Mouse (Mus musculus) gastrocnemius, adult 2 months (tissue): ENCODE data around the gene Ctnna2. TPM values are rescaled to one million over a fixed set of nuclear protein-coding genes. Genes with fewer than 3 reads are reported as not detected.

Experiments used
- DNase-seq: peaks from one replicate; pipeline ENCODE4 v3.0.0; 2022
- H3K27ac ChIP-seq: fragments of 200-600 bp; 2 replicates; pipeline ENCODE4 v1.8.1; 2022; ENCODE audit warnings: mild to moderate bottlenecking
- H3K4me3 ChIP-seq: fragments of 200-600 bp; 2 replicates; pipeline ENCODE4 v1.8.1; 2022; ENCODE audit warnings: mild to moderate bottlenecking, moderate library complexity
- CTCF ChIP-seq: fragments of 200-600 bp; IDR thresholded peaks from 2 replicates; pipeline ENCODE4 v1.8.1; 2022; ENCODE audit warnings: antibody characterized with exemption, mild to moderate bottlenecking, moderate library complexity
- intact Hi-C: fragments of 180-260 bp; cut with DNase I; formaldehyde crosslinking; loops from one replicate; pipeline ENCODE4 v1.15.1; 2025
- total RNA-seq, 2 experiments: library from RNA; stranded (reverse); gene quantifications; 2 replicates each; pipeline ENCODE4 v1.2.3; 2021

Ctnna2 gene
- total RNA-seq, 2 experiments from 2014 or later = not detected

DNA sequence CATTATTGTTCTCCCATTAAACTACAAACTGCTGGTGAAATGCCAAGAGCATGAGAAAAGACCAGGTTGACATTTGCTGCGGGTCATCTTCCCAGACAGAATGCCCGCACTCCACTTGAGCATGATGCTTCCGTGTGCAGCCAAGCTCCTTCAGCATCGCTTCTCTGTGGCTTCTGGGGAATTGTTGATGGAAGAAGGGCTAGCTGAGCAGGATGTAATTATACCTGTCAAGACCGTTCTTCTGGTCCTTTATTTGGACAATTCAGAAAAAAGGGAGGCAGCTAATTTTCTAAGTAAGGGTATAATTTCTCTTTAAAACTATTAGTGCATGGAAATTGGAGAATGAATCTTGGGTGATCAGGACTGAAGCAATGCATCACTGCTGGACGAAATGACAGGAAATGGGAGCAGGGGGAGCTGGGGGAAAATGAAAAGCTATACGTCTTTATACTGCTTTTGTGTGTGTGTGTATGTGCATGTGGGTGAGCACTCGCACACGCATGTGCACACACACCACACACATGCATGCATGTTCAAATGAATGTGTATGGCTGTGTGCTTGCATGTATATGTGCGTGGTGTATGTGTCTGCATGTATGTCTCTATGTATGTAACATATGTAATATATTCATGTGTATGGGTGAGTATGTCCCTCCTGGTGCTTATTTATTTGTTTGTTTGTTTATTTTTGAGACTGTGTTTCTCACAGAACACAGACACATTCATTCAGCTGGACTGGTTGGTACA lies 211.0 kb downstream of the Ctnna2 start:
- intact Hi-C loops = no loop called here
- Histone ChIP-seq H3K4me3 (no peak overlapping the region), H3K27ac (no peak overlapping the region)
- DNase-seq = no peak
- TF ChIP-seq CTCF = no peak

- TF ChIP-seq CTCF = no peak
- Histone ChIP-seq H3K4me3 (no peak overlapping the region), H3K27ac (no peak overlapping the region)
- no peak for DNase-seq
- intact Hi-C loops = no loop called here
These were observed 221.3 kb downstream of the Ctnna2 start for GRCm38 (mm10) chr6:77758164-77758563.

DNA sequence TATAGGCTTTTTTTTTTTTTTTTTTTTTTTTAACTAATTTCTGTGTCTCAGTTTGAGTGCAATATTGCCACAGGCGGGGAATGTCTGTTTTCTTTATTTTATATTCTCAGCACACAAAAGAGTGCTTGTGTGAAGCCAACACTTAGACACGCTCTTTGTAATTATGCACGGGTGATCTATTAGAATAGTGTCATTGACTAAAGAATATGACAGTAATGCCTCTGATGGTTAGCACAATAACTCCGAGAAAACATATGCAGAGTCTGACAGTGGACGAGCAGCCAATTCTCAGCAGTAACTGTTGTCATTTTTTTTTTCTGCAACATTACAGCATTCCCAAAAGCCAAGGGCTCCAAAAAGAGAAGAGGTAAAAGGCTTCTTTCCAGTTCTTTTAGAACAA lies 234.1 kb downstream of the Ctnna2 start:
- Histone ChIP-seq H3K27ac (no peak overlapping the region), H3K4me3 (no peak overlapping the region)
- intact Hi-C loops = no loop called here
- no peak for TF ChIP-seq CTCF
- DNase-seq = no peak

DNA sequence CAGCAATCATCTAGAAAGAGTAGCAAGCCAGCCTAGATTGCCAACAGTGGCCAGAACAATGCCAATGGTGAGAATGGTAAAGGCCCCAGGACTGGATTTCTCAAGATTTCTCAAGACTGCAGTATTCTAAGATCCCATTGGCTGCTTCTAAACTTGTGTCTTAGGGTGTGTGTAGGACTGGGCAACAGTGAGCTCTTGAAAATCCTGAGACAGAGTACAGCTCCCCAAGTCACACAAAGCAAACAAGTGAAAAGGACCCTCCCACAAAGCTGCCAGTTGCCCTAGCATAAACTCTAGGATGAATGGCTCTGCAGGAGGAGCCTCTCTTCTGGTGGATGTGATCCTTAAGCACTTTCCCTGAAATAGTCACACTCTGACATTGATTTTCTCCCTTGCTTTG lies 235.8 kb downstream of the Ctnna2 start:
- no peak for TF ChIP-seq CTCF
- Histone ChIP-seq H3K27ac (no peak overlapping the region), H3K4me3 (no peak overlapping the region)
- intact Hi-C loops = no loop called here
- no peak for DNase-seq

- Histone ChIP-seq H3K27ac (no peak overlapping the region), H3K4me3 (no peak overlapping the region)
- no peak for TF ChIP-seq CTCF
- DNase-seq = no peak
- intact Hi-C loops = no loop called here
These were observed 236.5 kb downstream of the Ctnna2 start for GRCm38 (mm10) chr6:77742988-77743387.

- no peak overlapping the region for H3K4me3 ChIP-seq
- intact Hi-C loops = no loop called here
- no peak overlapping the region for H3K27ac ChIP-seq
- TF ChIP-seq CTCF = no peak
- DNase-seq = no peak
These were observed 240.9 kb downstream of the Ctnna2 start for GRCm38 (mm10) chr6:77738640-77739039.

GRCm38 (mm10) chr6:77724952-77725299 lies 254.6 kb downstream of the Ctnna2 start:
- no peak overlapping the region for H3K4me3 ChIP-seq
- no peak for DNase-seq
- no peak overlapping the region for H3K27ac ChIP-seq
- intact Hi-C loops = no loop called here
- no peak for TF ChIP-seq CTCF

DNA sequence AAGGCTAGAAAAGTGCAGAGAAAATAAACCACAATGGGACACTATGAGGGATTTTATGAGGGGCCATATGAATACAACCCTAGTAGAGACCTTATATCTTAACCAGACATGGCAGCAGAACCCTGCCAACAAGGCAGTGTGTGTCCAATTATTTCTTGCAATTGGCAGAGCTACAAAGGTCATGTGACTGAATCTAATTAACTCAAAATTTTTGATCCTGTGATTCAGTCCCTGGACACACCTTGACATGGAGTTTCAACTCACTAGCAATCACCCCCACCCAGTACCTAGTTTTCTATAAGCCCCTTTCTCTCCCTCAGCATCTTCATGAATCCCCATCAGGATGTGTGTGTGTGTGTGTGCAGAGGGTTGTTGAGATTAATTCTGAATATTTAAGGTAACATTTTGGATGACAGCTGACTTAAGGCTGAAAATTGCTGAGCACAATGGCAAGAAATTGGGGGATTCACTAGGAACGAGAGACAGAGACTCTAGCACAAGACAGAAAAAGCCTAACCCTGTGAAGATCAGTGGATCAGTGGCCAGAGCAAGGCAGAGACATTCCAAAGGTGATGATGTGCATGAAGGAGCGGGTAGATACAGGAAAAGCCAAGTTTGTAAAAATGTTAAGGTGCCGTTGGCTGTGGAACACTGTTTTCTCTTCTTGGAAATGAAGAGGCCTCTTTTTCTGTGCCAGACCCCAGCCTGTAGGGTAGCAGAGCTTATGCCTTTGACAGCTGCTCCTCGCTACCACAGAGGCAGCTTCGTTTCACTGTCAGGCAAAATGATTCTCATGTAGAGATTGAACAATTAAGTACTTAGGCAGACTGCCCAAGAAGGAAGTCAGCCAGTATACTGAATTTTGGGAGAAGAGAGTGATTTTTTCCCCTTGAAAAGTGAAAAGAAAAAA lies 255.2 kb downstream of the Ctnna2 start:
- H3K27ac ChIP-seq = no peak overlapping the region
- no peak overlapping the region for H3K4me3 ChIP-seq
- intact Hi-C loops = no loop called here

DNA sequence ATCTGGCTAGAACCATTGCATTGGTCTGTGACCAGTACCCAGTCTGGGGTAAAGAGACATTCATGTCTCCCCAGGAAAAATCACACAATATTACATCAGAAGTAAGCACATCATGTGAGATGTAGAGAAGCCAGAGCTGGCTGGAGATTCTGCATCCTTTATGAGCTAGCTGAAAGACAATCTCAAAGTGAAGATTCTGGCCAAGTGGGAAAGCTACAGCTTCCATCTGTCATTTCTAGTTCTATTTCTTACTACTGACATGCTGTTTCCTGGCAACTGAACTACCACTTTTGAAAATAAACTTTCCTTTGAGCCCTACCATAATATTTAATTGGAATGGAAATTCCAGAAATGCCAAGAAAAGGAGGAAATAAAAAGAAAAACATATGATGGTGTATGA lies 285.4 kb downstream of the Ctnna2 start:
- intact Hi-C loops = no loop called here
- DNase-seq = no peak
- Histone ChIP-seq H3K4me3 (no peak overlapping the region), H3K27ac (no peak overlapping the region)
- TF ChIP-seq CTCF = no peak

More for the DNA sequence above, 255.2 kb downstream of the Ctnna2 start:
- TF ChIP-seq CTCF = no peak
- no peak for DNase-seq

GRCm38 (mm10) chr6:77687173-77687572 lies 292.3 kb downstream of the Ctnna2 start:
- H3K4me3 ChIP-seq = no peak overlapping the region
- no peak overlapping the region for H3K27ac ChIP-seq
- TF ChIP-seq CTCF = no peak
- DNase-seq = no peak
- intact Hi-C loops = no loop called here

DNA sequence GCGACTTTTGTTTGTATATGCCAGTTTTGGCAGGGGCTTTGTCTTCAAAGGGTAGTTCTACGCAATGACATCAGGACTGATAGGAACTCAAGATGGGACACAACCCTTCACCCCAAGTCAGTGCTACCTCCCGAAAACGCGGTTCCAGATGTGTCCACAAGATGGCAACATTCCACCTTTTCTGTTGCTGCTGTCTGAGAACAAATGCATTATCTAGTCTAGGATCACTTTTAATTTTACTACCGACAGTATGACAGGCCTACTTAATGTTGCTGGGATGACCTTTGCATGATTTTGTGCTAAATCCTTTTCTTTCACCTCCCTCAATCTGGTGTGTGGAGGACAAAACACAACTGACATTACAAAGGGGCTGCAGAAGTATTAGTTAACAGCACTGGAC lies 329.4 kb downstream of the Ctnna2 start:
- peak; percentile 55 for TF ChIP-seq CTCF
- H3K4me3 ChIP-seq = no peak overlapping the region
- peak; percentile 14 for DNase-seq
- H3K27ac ChIP-seq = no peak overlapping the region
- intact Hi-C loops = no loop called here

GRCm38 (mm10) chr6:77644591-77644990 lies 334.9 kb downstream of the Ctnna2 start:
- no peak overlapping the region for H3K27ac ChIP-seq
- H3K4me3 ChIP-seq = no peak overlapping the region
- no peak for DNase-seq
- TF ChIP-seq CTCF = no peak
- intact Hi-C loops = no loop called here

DNA sequence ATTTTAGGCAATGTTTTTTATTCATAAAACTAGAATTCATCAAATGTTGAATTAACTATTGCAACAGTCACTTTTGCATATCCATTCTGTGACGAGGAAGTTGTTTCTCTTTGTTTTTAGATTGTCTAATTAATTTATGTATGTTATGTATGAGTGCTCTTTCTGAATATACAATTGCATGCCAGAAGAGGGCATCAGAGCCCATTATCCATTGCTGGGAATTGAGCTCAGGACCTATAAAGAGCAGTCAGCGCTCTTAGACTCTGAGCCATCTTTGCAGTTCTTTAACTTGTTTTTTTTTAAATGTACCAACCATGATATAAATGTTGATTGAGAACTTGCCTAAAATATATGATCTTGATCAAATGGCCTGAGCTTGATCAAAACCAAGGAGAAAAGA lies 340.7 kb downstream of the Ctnna2 start:
- TF ChIP-seq CTCF = no peak
- no peak overlapping the region for H3K27ac ChIP-seq
- DNase-seq = no peak
- no peak overlapping the region for H3K4me3 ChIP-seq
- intact Hi-C loops = no loop called here
